Mouse (Mus musculus) MEL (cell line): ENCODE measurements around the gene Kif20b.

Experiments
- BHLHE40 ChIP-seq: IDR thresholded peaks from 2 replicates; pipeline ENCODE4 v1.6.1; 2012; ENCODE audit warnings: low read depth, mild to moderate bottlenecking, inconsistent platforms, low read length, improper control_type of control experiment, borderline replicate concordance
- CTCF ChIP-seq, 3 experiments: IDR thresholded peaks in 2 of 3; conservative IDR thresholded peaks in 1 of 3; 2 replicates each; pipeline ENCODE4 v1.5.1; 2011 to 2012; ENCODE audit warnings: low read length in 3 of 3, low read depth in 2 of 3, mild to moderate bottlenecking in 2 of 3, improper control_type of control experiment in 1 of 3, inconsistent platforms in 1 of 3, mixed read lengths in 1 of 3, moderate library complexity in 1 of 3; ENCODE audit not compliant: control insufficient read depth in 1 of 3, insufficient read depth in 1 of 3, poor library complexity in 1 of 3, severe bottlenecking in 1 of 3
- MAX ChIP-seq: IDR thresholded peaks from 2 replicates; pipeline ENCODE4 v1.6.1; 2011; ENCODE audit warnings: low read length, improper control_type of control experiment
- POLR2A ChIP-seq, 2 experiments: IDR thresholded peaks; 2 replicates each; pipeline ENCODE4 v1.6.1; 2011 to 2012; ENCODE audit warnings: low read length in 2 of 2, mild to moderate bottlenecking in 2 of 2, control low read depth in 1 of 2, improper control_type of control experiment in 1 of 2, low read depth in 1 of 2, moderate library complexity in 1 of 2; ENCODE audit not compliant: control insufficient read depth in 1 of 2, insufficient read depth in 1 of 2, poor library complexity in 1 of 2
- POLR2AphosphoS2 ChIP-seq: IDR thresholded peaks from 2 replicates; pipeline ENCODE4 v1.6.1; 2011; ENCODE audit warnings: low read length, improper control_type of control experiment
- POLR2AphosphoS5 ChIP-seq: IDR thresholded peaks from 2 replicates; pipeline ENCODE4 v1.6.1; 2012; ENCODE audit warnings: low read depth, borderline replicate concordance, mild to moderate bottlenecking, inconsistent platforms, low read length, moderate library complexity, mixed read lengths
- TAL1 ChIP-seq: IDR thresholded peaks from 2 replicates; pipeline ENCODE4 v1.6.1; 2012; ENCODE audit warnings: mild to moderate bottlenecking, inconsistent platforms, low read length, moderate library complexity, mixed read lengths
- ZMIZ1 ChIP-seq: IDR thresholded peaks from 2 replicates; pipeline ENCODE4 v1.6.1; 2012; ENCODE audit warnings: low read depth, mild to moderate bottlenecking, inconsistent platforms, low read length, improper control_type of control experiment, moderate library complexity

- TF ChIP-seq CTCF (IDR thresholded peaks at IDR 0.05 in 2 of 3, conservative IDR thresholded peaks at IDR 0.05 in 1 of 3; ENCODE audit: control insufficient read depth in 1 of 3, insufficient read depth in 1 of 3, low read depth in 2 of 3, low read length in 3 of 3, poor library complexity in 1 of 3, severe bottlenecking in 1 of 3) (peak in 2 of 3 experiments; percentile 33 to 53; a peak in 4 of 6 replicates), TAL1 (no peak), POLR2AphosphoS2 (no peak), ZMIZ1 (no peak), POLR2A (IDR thresholded peaks at IDR 0.05; ENCODE audit: control insufficient read depth in 1 of 2, insufficient read depth in 1 of 2, low read depth in 1 of 2, low read length in 2 of 2, poor library complexity in 1 of 2) (no peak), BHLHE40 (no peak), POLR2AphosphoS5 (no peak), MAX (0 out of 2 replicates have a peak, but pooled peaks have one; percentile 9)
Measured at GRCm38 (mm10) chr19:34921253-34921651, 909 bp upstream of the Kif20b start.
